Mouse (Mus musculus): ENCODE data around the gene Egln3.

Gene Egln3

DNA sequence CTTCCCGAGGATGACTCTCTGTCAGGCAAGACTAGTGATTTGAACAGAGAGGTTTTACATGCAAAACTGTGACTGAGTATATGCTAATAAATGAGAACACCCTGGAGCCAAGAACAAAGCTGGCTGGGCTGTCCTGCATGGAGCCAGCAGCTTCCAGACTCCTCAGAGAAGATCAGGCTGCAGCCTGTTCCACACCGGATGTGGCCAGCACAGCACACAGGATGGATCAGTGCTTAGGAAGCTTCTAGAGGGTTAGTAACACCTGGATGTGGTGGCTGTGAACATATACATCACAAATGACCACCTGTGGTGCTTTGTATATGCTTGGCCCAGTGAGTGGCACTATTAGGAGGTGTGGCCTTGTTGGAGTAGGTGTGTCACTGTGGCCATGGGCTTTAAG is 43.4 kb downstream of the Egln3 start:
- DNase-seq = no peak

DNA sequence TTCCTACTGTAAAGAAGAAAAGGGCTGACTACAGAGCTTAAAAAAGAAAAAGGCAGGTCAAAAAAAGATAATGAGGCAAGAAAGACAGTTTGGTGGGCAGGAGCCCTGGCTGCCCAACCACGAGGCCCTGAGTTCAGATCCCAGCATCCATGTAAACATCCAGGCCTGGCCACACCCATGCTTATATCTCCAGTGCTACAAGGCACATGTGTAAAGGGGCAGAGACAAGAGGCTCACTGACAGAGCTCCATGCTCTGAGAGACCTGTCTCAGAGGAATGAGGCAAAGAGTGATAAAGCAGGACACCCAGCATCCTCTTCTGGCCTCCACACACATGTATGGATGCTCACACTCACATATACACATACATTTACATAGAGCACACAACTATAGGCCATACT is 48.9 kb downstream of the Egln3 start:
- no peak for DNase-seq

DNA sequence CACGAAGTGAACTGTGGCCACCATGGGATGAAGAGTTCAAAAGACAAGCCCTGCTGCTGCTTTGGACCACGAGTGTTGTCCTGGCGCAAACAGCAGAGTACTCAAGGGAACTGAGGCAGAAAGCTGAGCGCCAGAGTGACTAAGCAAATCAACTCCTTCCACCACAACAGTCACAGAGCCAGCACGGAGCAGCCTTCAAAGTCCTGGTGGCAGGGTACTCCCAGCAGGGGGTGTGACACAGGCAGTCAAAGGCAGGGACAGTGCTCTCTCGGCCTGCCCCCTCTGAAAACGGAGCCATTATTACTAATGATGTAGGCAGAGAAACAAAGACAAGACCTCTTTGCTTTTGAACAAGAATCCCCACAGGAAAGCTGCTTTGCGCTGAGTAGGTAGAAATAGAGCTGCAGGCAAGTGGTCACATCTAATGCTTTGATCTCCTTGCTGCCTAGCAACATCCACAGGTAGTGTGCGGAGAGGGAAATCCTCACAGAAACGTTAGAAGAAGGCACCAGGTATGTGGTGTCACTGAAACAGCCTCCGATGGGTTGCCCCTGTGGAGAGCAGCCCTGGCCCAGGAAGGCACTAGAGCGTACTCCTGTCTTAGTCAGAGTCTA is 56.6 kb downstream of the Egln3 start:
- no peak for DNase-seq
